ENCODE assay signal across 24 mouse cellular contexts in genomic region chr9:121798887-121799520, GRCm38 (mm10). TPM values are rescaled to one million over a fixed set of nuclear protein-coding genes. Genes with fewer than 3 reads are reported as not detected.
DNase-seq lines count a peak whose midpoint lies in the region; ATAC-seq lines count a peak whose summit lies in the region.
"Had no signal": no experiment of that assay in that cellular context is flagged by ENCODE, and none has a peak within 500 bp of the region (broad histone marks: within the 10 kb centered on the region; RNA-seq: fewer than 3 reads in every experiment).

No protein-coding gene starts in this region.

- H3K27me3 ChIP-seq in hindbrain, embryonic 10.5 days (ENCODE audit: insufficient read depth, poor library complexity, severe bottlenecking): peaks cover 5% of the 10 kb centered on the region; the same call in 1 of the 2 replicates
- H3K27me3 ChIP-seq in hindbrain, embryonic 14.5 days (ENCODE audit: control insufficient read depth, insufficient read depth, low read length): no peaks in the 10 kb centered on the region
- 0 out of 2 replicates have a peak, but pooled peaks cover 8% of the 10 kb centered on the region for H3K27me3 ChIP-seq in neural tube, embryonic 13.5 days
- no peaks in the 10 kb centered on the region; the same call in 1 of the 2 replicates for H3K27me3 ChIP-seq in liver, embryonic 11.5 days (replicated peaks; ENCODE audit: control insufficient read depth, insufficient read depth, low read length)
- H3K27me3 ChIP-seq: embryonic facial prominence, embryonic 15.5 days had no signal

- H3K36me3 ChIP-seq in hindbrain, embryonic 10.5 days: no peaks in the 10 kb centered on the region
- H3K36me3 ChIP-seq in hindbrain, embryonic 14.5 days (replicated peaks; ENCODE audit: control insufficient read depth, insufficient read depth): no peaks in the 10 kb centered on the region
- no peaks in the 10 kb centered on the region for H3K36me3 ChIP-seq in neural tube, embryonic 13.5 days
- no peaks in the 10 kb centered on the region for H3K36me3 ChIP-seq in liver, embryonic 11.5 days (ENCODE audit: control insufficient read depth, insufficient read depth, low read length)
- H3K36me3 ChIP-seq: embryonic facial prominence, embryonic 15.5 days; heart, embryonic 13.5 days; limb, embryonic 10.5 days had no signal

- no peak overlapping the region for H3K4me2 ChIP-seq in hindbrain, embryonic 14.5 days (replicated peaks)
- no peak overlapping the region for H3K4me2 ChIP-seq in neural tube, embryonic 13.5 days
- H3K4me2 ChIP-seq in liver, embryonic 11.5 days: no peak overlapping the region
- H3K4me2 ChIP-seq: embryonic facial prominence, embryonic 15.5 days; heart, embryonic 13.5 days had no signal

- H3K4me3 ChIP-seq in hindbrain, embryonic 10.5 days: no peak overlapping the region
- H3K4me3 ChIP-seq in hindbrain, embryonic 14.5 days (replicated peaks; ENCODE audit: low read length): no peak overlapping the region
- H3K4me3 ChIP-seq in neural tube, embryonic 13.5 days: no peak overlapping the region
- H3K4me3 ChIP-seq in liver, embryonic 11.5 days (ENCODE audit: low read depth, low read length): no peak overlapping the region
- H3K4me3 ChIP-seq: embryonic facial prominence, embryonic 15.5 days; heart, embryonic 13.5 days; limb, embryonic 10.5 days had no signal

- no peaks in the 10 kb centered on the region for H3K9me3 ChIP-seq in hindbrain, embryonic 10.5 days
- no peaks in the 10 kb centered on the region for H3K9me3 ChIP-seq in hindbrain, embryonic 14.5 days (ENCODE audit: control insufficient read depth, low read length)
- H3K9me3 ChIP-seq in neural tube, embryonic 13.5 days: no peaks in the 10 kb centered on the region
- H3K9me3 ChIP-seq in liver, embryonic 11.5 days (ENCODE audit: control insufficient read depth, low read length): no peaks in the 10 kb centered on the region
- H3K9me3 ChIP-seq: embryonic facial prominence, embryonic 15.5 days; heart, embryonic 13.5 days; limb, embryonic 10.5 days had no signal

- whole genome bisulfite sequencing in hindbrain, embryonic 10.5 days: 33% methylated on average over 6 of the region's 6 CpGs
- 46% methylated on average over 6 of the region's 6 CpGs for WGBS in hindbrain, embryonic 14.5 days
- WGBS in neural tube, embryonic 13.5 days: 49% methylated on average over 6 of the region's 6 CpGs
- 51% methylated on average over 6 of the region's 6 CpGs for WGBS in liver, embryonic 11.5 days

- no peak overlapping the region for H3K9ac ChIP-seq in hindbrain, embryonic 14.5 days
- H3K9ac ChIP-seq in neural tube, embryonic 13.5 days: 0 out of 2 replicates have a peak overlapping the region, but pooled peaks have one; percentile 31
- H3K9ac ChIP-seq in liver, embryonic 11.5 days (ENCODE audit: low read depth, low read length): no peak overlapping the region
- H3K9ac ChIP-seq: embryonic facial prominence, embryonic 15.5 days; heart, embryonic 13.5 days had no signal

- H3K4me1 ChIP-seq in hindbrain, embryonic 10.5 days (replicated peaks): peaks cover 48% of the 10 kb centered on the region
- H3K4me1 ChIP-seq in hindbrain, embryonic 14.5 days (replicated peaks; ENCODE audit: control insufficient read depth, insufficient read depth, low read length): no peaks in the 10 kb centered on the region
- H3K4me1 ChIP-seq in neural tube, embryonic 13.5 days (replicated peaks): peaks cover 36% of the 10 kb centered on the region
- 0 out of 2 replicates have a peak, but pooled peaks cover 2% of the 10 kb centered on the region for H3K4me1 ChIP-seq in liver, embryonic 11.5 days (replicated peaks; ENCODE audit: control insufficient read depth, insufficient read depth, low read length)

- peak overlapping the region; percentile 50 for H3K27ac ChIP-seq in hindbrain, embryonic 10.5 days
- no peak overlapping the region for H3K27ac ChIP-seq in hindbrain, embryonic 14.5 days
- no peak overlapping the region for H3K27ac ChIP-seq in neural tube, embryonic 13.5 days (replicated peaks)
- no peak overlapping the region for H3K27ac ChIP-seq in liver, embryonic 11.5 days (ENCODE audit: low read depth, low read length)
- H3K27ac ChIP-seq: embryonic facial prominence, embryonic 15.5 days; heart, embryonic 13.5 days; limb, embryonic 10.5 days; stomach, postnatal 0 days had no signal

- no peak; the same call in 1 of the 2 replicates for ATAC-seq in hindbrain, embryonic 14.5 days (ENCODE audit: low FRiP score)
- no peak for ATAC-seq in neural tube, embryonic 13.5 days (ENCODE audit: low read depth)
- ATAC-seq in liver, embryonic 11.5 days (replicated peaks; ENCODE audit: low FRiP score): 0 out of 2 replicates have a peak, but pooled peaks have one; percentile 46

- DNase-seq in hindbrain, embryonic 10.5 days (ENCODE audit: low spot score): no peak
- no peak for DNase-seq in hindbrain, embryonic 14.5 days (ENCODE audit: low spot score)
- no peak for DNase-seq in neural tube, embryonic 10.5 days (ENCODE audit: extremely low spot score, low spot score)
- no peak for DNase-seq in liver, embryonic 11.5 days (ENCODE audit: low spot score)
- peak; percentile 93 for DNase-seq in yolk sac, embryonic 10.5 days (ENCODE audit: low spot score)
- no peak for DNase-seq in adrenal gland, postnatal 10 days
- no peak for DNase-seq in adrenal gland, adult 8-10 months
- DNase-seq: adrenal gland, postnatal 14 days; cerebellum, adult 11 months; cerebellum, postnatal 10 days; heart, adult 11 months; heart, postnatal 4 days; kidney, postnatal 4 days; lung, adult 2 months; retina, postnatal 1 day; thymus, postnatal 14 days had no signal

RNA-seq across cellular contexts. Expression of gene Hhatl, which starts 6.7 kb away (rescaled TPM):
- polyA plus RNA-seq in hindbrain, embryonic 10.5 days (2016; fragmentation: Nextera tagmentation; extraction: Ambion mirVana): not detected in 2 replicates
- polyA plus RNA-seq in hindbrain, embryonic 14.5 days (2014; fragmentation: Nextera tagmentation; extraction: Ambion mirVana): 0.31 TPM in 1 of 2 replicates, not detected in the other
- 0.10 and 0.37 TPM in 2 replicates for polyA plus RNA-seq in neural tube, embryonic 13.5 days (2015; fragmentation: Nextera tagmentation; extraction: Ambion mirVana)
- polyA plus RNA-seq in liver, embryonic 11.5 days (2014; fragmentation: Nextera tagmentation; extraction: Ambion mirVana): not detected in 2 replicates
- 10 to 100 TPM in 1 of 2 experiments, 1 to 10 TPM in 1; 4.3 to 17.4 TPM for total RNA-seq in adrenal gland, postnatal 10 days (2021)
- under 1 TPM in 1 of 4 experiments, not detected in 3; 0.59 TPM for total RNA-seq in adrenal gland, adult 8-10 months (2022)
- total RNA-seq: adrenal gland, postnatal 14 days; megakaryocyte-erythroid progenitor cell, adult 5-6 weeks; neutrophil, adult 5-6 weeks had no signal
- polyA plus RNA-seq: kidney, embryonic 14.5 days; limb, embryonic 10.5 days had no signal

RNA-seq across cellular contexts. Expression of gene Klhl40, which starts 21.6 kb away (rescaled TPM):
- polyA plus RNA-seq in hindbrain, embryonic 10.5 days (2016; fragmentation: Nextera tagmentation; extraction: Ambion mirVana): 0.06 and 0.16 TPM in 2 replicates
- 1.6 and 2.3 TPM in 2 replicates for polyA plus RNA-seq in hindbrain, embryonic 14.5 days (2014; fragmentation: Nextera tagmentation; extraction: Ambion mirVana)
- polyA plus RNA-seq in neural tube, embryonic 13.5 days (2015; fragmentation: Nextera tagmentation; extraction: Ambion mirVana): 0.95 and 2.0 TPM in 2 replicates
- not detected in 2 replicates for polyA plus RNA-seq in liver, embryonic 11.5 days (2014; fragmentation: Nextera tagmentation; extraction: Ambion mirVana)
- total RNA-seq in adrenal gland, postnatal 10 days (2021): 1 to 10 TPM; 1.9 to 7.6 TPM
- total RNA-seq in adrenal gland, adult 8-10 months (2022): under 1 TPM in 1 of 4 experiments, not detected in 3; 0.15 TPM
- total RNA-seq: adrenal gland, postnatal 14 days; megakaryocyte-erythroid progenitor cell, adult 5-6 weeks; neutrophil, adult 5-6 weeks had no signal

RNA-seq across cellular contexts. Expression of gene Zfp651, which starts 39.9 kb away (rescaled TPM):
- 5.5 and 8.4 TPM in 2 replicates for polyA plus RNA-seq in hindbrain, embryonic 10.5 days (2016; fragmentation: Nextera tagmentation; extraction: Ambion mirVana)
- 19.1 and 21.5 TPM in 2 replicates for polyA plus RNA-seq in hindbrain, embryonic 14.5 days (2014; fragmentation: Nextera tagmentation; extraction: Ambion mirVana)
- polyA plus RNA-seq in neural tube, embryonic 13.5 days (2015; fragmentation: Nextera tagmentation; extraction: Ambion mirVana): 18.2 and 19.2 TPM in 2 replicates
- 4.0 and 4.4 TPM in 2 replicates for polyA plus RNA-seq in liver, embryonic 11.5 days (2014; fragmentation: Nextera tagmentation; extraction: Ambion mirVana)
- 10 to 100 TPM; 41.2 to 50.8 TPM for total RNA-seq in adrenal gland, postnatal 10 days (2021)
- total RNA-seq in adrenal gland, adult 8-10 months (2022): 10 to 100 TPM; 39.3 to 64.2 (median 52.9) TPM
- total RNA-seq: megakaryocyte-erythroid progenitor cell, adult 5-6 weeks; neutrophil, adult 5-6 weeks had no signal

RNA-seq across cellular contexts. Expression of gene Ccdc13, which starts 40.3 kb away (rescaled TPM):
- polyA plus RNA-seq in hindbrain, embryonic 10.5 days (2016; fragmentation: Nextera tagmentation; extraction: Ambion mirVana): 2.6 and 2.7 TPM in 2 replicates
- polyA plus RNA-seq in hindbrain, embryonic 14.5 days (2014; fragmentation: Nextera tagmentation; extraction: Ambion mirVana): 1.9 and 2.2 TPM in 2 replicates
- 2.8 and 3.0 TPM in 2 replicates for polyA plus RNA-seq in neural tube, embryonic 13.5 days (2015; fragmentation: Nextera tagmentation; extraction: Ambion mirVana)
- polyA plus RNA-seq in liver, embryonic 11.5 days (2014; fragmentation: Nextera tagmentation; extraction: Ambion mirVana): 0.49 TPM in 1 of 2 replicates, not detected in the other
- total RNA-seq in adrenal gland, postnatal 10 days (2021): 1 to 10 TPM in 1 of 2 experiments, under 1 TPM in 1; 0.63 to 1.3 TPM
- total RNA-seq in adrenal gland, adult 8-10 months (2022): 1 to 10 TPM in 3 of 4 experiments, under 1 TPM in 1; 0.73 to 2.2 (median 1.6) TPM
- total RNA-seq: heart, postnatal 4 days; megakaryocyte-erythroid progenitor cell, adult 5-6 weeks; neutrophil, adult 5-6 weeks had no signal
- polyA plus RNA-seq: heart, embryonic 13.5 days had no signal

RNA-seq across cellular contexts. Expression of gene Higd1a, which starts 59.2 kb away (rescaled TPM):
- 201 and 236 TPM in 2 replicates for polyA plus RNA-seq in hindbrain, embryonic 10.5 days (2016; fragmentation: Nextera tagmentation; extraction: Ambion mirVana)
- 146 and 158 TPM in 2 replicates for polyA plus RNA-seq in hindbrain, embryonic 14.5 days (2014; fragmentation: Nextera tagmentation; extraction: Ambion mirVana)
- 129 and 150 TPM in 2 replicates for polyA plus RNA-seq in neural tube, embryonic 13.5 days (2015; fragmentation: Nextera tagmentation; extraction: Ambion mirVana)
- polyA plus RNA-seq in liver, embryonic 11.5 days (2014; fragmentation: Nextera tagmentation; extraction: Ambion mirVana): 205 and 214 TPM in 2 replicates
- total RNA-seq in adrenal gland, postnatal 10 days (2021): 100 to 1,000 TPM; 111 to 113 TPM
- 100 to 1,000 TPM in 1 of 4 experiments, 10 to 100 TPM in 3; 86.5 to 102 (median 87.4) TPM for total RNA-seq in adrenal gland, adult 8-10 months (2022)
